Mouse (Mus musculus): ENCODE measurements around the gene Mef2c. TPM values are rescaled to one million over a fixed set of nuclear protein-coding genes. Genes with fewer than 3 reads are reported as not detected.

Mef2c gene
- polyA plus RNA-seq, 1 experiment from 2014 or later: 13.0 TPM

DNA sequence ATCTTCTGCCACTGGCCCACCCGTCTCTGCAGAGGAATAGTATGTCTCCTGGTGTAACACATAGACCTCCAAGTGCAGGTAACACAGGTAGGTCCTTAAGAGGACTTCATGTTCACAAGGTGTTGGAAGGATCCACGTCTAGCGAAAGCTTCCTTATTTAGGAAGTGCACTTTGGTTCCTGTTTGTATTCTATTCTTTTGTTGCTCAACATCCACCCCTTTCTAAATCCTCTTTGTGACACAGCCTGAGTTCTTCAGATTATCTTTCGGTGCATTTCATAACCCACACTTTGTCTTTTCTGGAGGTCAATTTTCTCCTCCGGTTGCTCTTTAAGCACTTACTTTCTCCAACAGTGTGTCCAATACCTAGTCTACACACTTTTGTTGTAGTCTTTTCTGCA is 129.3 kb downstream of the Mef2c start:
- Histone ChIP-seq H3K36me3 (ENCODE audit: control insufficient read depth, insufficient read depth) (no peaks in the 10 kb centered on the region), H3K27me3 (ENCODE audit: control insufficient read depth, insufficient read depth, low read depth, low read length) (no peaks in the 10 kb centered on the region), H3K4me1 (ENCODE audit: control insufficient read depth, low read depth, low read length) (no peaks in the 10 kb centered on the region), H3K9ac (ENCODE audit: low read depth, low read length) (no peak overlapping the region), H3K4me2 (ENCODE audit: low read depth, low read length) (no peak overlapping the region), H3K4me3 (ENCODE audit: low read depth, low read length) (no peak overlapping the region), H3K9me3 (replicated peaks; ENCODE audit: control insufficient read depth, low read length) (no peaks in the 10 kb centered on the region), H3K27ac (ENCODE audit: low read length) (no peak overlapping the region)
- WGBS (ENCODE audit: insufficient replicate concordance): 65% methylated on average over 5 of the region's 5 CpGs
- ATAC-seq (ENCODE audit: low read depth): no peak

DNA sequence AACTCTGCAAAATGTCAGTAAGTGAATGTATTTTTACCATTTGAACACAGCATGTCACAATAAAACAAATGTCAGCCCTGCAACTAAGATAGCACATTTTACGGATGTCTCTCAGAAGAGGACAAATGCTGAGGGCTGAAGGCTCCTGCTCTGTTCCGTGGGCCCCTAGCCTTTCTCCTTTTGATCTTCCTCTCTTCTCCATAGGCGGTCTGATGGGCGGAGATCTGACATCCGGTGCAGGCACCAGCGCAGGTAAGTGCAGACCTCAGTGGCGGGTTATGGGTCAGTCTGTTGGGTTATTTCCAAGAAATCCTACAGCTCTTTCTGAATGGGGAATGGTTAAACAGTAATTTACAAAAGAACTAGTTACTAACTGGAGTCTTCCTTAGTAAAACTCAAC is 131.4 kb downstream of the Mef2c start:
- no peak overlapping the region for H3K4me2 ChIP-seq (ENCODE audit: low read depth, low read length)
- WGBS (ENCODE audit: insufficient replicate concordance): 66% methylated on average over 7 of the region's 7 CpGs

DNA sequence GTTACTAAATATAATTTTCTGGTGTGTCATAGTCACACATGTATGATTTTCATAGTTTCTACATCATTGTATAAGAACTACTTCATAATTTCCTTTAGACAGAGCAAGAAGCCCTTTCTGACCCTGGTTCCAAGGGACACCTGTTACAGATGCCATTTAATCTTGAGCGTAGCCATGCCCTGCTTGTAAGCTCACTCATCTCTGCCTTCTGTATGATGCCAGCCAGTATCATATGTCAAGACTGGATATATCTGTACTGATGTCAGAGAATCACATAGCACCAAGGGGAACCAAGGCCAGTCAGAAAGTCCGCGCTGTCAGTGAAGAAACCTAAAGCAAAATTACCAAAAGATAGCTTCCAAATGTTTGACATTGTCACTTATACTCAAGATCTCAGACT is 133.8 kb downstream of the Mef2c start:
- no peaks in the 10 kb centered on the region for H3K9me3 ChIP-seq (replicated peaks; ENCODE audit: control insufficient read depth, low read length)
- 87% methylated on average over 3 of the region's 3 CpGs for WGBS (ENCODE audit: insufficient replicate concordance)
- H3K4me1 ChIP-seq (ENCODE audit: control insufficient read depth, low read depth, low read length): no peaks in the 10 kb centered on the region
- H3K36me3 ChIP-seq (ENCODE audit: control insufficient read depth, insufficient read depth): no peaks in the 10 kb centered on the region
- no peaks in the 10 kb centered on the region for H3K27me3 ChIP-seq (ENCODE audit: control insufficient read depth, insufficient read depth, low read depth, low read length)
- H3K4me3 ChIP-seq (ENCODE audit: low read depth, low read length): no peak overlapping the region
- no peak overlapping the region for H3K4me2 ChIP-seq (ENCODE audit: low read depth, low read length)
- no peak overlapping the region for H3K27ac ChIP-seq (ENCODE audit: low read length)
- ATAC-seq (ENCODE audit: low read depth): no peak
- no peak overlapping the region for H3K9ac ChIP-seq (ENCODE audit: low read depth, low read length)

More for the DNA sequence above, 131.4 kb downstream of the Mef2c start:
- Histone ChIP-seq H3K36me3 (ENCODE audit: control insufficient read depth, insufficient read depth) (no peaks in the 10 kb centered on the region), H3K9ac (ENCODE audit: low read depth, low read length) (no peak overlapping the region), H3K9me3 (replicated peaks; ENCODE audit: control insufficient read depth, low read length) (no peaks in the 10 kb centered on the region), H3K4me3 (ENCODE audit: low read depth, low read length) (no peak overlapping the region), H3K27me3 (ENCODE audit: control insufficient read depth, insufficient read depth, low read depth, low read length) (no peaks in the 10 kb centered on the region), H3K27ac (ENCODE audit: low read length) (no peak overlapping the region), H3K4me1 (ENCODE audit: control insufficient read depth, low read depth, low read length) (no peaks in the 10 kb centered on the region)
- no peak for ATAC-seq (ENCODE audit: low read depth)

DNA sequence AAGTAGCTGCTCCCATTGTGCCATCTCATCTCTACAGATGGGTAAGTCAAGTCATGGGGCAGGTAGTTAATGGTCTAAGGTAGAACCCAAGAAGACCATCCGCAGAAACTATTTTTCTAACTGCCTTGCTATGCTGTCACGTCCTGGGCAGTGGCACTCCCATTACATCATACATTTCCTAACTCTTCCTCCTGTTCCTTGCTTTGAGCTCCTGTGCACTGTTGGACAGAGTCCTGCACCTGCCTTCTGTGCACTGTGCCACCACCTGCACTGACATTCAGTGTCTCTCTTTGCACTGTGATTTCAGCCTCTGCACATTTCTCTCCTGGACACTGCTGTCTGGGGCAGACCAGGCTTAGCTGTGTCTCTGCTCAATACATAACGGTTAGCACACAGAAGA is 134.9 kb downstream of the Mef2c start:
- no peaks in the 10 kb centered on the region for H3K27me3 ChIP-seq (ENCODE audit: control insufficient read depth, insufficient read depth, low read depth, low read length)
- no peaks in the 10 kb centered on the region for H3K9me3 ChIP-seq (replicated peaks; ENCODE audit: control insufficient read depth, low read length)
- H3K27ac ChIP-seq (ENCODE audit: low read length): no peak overlapping the region
- 64% methylated on average over 3 of the region's 3 CpGs for WGBS (ENCODE audit: insufficient replicate concordance)
- no peak overlapping the region for H3K4me3 ChIP-seq (ENCODE audit: low read depth, low read length)
- H3K36me3 ChIP-seq (ENCODE audit: control insufficient read depth, insufficient read depth): no peaks in the 10 kb centered on the region
- ATAC-seq (ENCODE audit: low read depth): 0 out of 2 replicates have a peak, but pooled peaks have one; percentile 19
- no peak overlapping the region for H3K9ac ChIP-seq (ENCODE audit: low read depth, low read length)
- no peak overlapping the region for H3K4me2 ChIP-seq (ENCODE audit: low read depth, low read length)
- no peaks in the 10 kb centered on the region for H3K4me1 ChIP-seq (ENCODE audit: control insufficient read depth, low read depth, low read length)

DNA sequence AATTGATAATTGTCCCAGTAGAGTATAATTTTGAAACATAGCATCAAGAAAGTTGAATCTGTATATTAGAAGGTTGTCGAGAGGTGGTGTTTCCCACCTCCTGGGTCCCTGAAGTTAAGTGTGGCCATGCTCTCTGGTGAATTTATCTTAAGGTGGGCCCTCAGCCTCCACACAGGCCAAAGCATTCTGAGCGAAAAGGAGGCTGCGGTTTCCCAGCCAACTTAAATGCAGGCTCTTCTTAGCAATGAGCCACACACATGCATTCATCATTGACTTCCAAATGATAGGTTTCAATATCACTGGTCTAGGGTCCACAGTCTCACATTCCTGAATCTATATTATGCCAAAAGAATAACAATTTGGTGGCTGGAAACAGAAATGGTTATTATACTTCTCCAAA is 145.2 kb downstream of the Mef2c start:
- Histone ChIP-seq H3K4me1 (ENCODE audit: control insufficient read depth, low read depth, low read length) (no peaks in the 10 kb centered on the region; the same call in none of the 2 replicates), H3K27ac (ENCODE audit: low read length) (no peak overlapping the region), H3K4me3 (ENCODE audit: low read depth, low read length) (no peak overlapping the region), H3K36me3 (ENCODE audit: control insufficient read depth, insufficient read depth) (no peaks in the 10 kb centered on the region), H3K9ac (ENCODE audit: low read depth, low read length) (no peak overlapping the region), H3K4me2 (ENCODE audit: low read depth, low read length) (no peak overlapping the region), H3K9me3 (replicated peaks; ENCODE audit: control insufficient read depth, low read length) (no peaks in the 10 kb centered on the region), H3K27me3 (ENCODE audit: control insufficient read depth, insufficient read depth, low read depth, low read length) (no peaks in the 10 kb centered on the region)
- no peak for ATAC-seq (ENCODE audit: low read depth)
- 57% methylated on average over 3 of the region's 3 CpGs for WGBS (ENCODE audit: insufficient replicate concordance)

DNA sequence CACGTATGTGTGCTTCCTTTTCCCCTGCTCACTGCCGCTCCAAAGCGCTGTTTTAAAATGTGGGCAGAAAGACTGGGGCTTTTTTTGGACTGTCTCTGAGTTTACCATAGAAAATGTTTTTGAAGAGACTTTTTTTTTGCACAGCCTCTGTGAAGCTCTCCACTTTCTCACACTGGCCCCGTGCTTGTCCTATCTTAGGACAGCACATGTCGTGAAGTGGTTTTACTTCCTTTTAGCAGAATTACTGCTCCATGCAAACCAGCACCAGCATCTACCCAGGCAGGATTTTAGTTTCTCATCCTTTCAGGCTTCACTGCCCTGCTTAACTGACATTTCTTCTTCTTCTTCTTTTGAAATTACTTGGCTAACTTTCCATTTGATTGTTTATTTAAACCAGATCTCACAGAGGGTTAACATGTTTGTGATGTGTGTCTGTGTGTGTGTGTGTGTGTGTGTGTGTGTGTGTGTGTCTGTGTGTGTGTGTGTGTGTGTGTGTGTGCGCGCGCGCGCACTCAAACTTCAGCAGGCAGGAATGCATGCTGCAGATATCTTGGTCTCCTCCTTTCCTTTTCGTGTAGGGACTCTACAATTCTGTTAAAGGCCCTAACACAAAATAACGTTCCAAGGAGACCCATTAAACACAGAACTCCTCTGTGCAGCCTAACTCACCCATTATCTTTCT is 146.1 kb downstream of the Mef2c start:
- peak; percentile 75 for ATAC-seq (ENCODE audit: low read depth)
- no peak overlapping the region for H3K27ac ChIP-seq (ENCODE audit: low read length)

DNA sequence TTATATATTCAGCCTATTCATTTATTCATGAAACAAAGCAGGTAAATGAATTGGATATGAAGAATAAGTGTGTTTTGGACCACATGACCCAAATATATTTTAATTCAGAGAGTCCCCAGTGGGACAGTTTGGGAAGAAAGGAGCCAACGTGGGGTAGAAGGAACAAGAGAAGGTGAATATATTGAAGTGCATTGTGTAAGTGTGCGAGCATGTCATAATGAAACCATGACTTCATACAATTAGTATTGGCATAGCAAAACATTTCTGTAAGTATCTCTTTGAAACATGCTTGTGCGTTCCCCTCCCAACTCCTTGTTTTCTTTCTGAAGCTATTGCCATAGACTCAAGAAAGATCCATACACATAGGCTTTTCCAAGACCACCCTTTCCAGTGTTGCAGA is 147.0 kb downstream of the Mef2c start:
- H3K4me3 ChIP-seq (ENCODE audit: low read depth, low read length): no peak overlapping the region
- no peaks in the 10 kb centered on the region; the same call in none of the 2 replicates for H3K4me1 ChIP-seq (ENCODE audit: control insufficient read depth, low read depth, low read length)
- no peak for ATAC-seq (ENCODE audit: low read depth)
- WGBS (ENCODE audit: insufficient replicate concordance): 74% methylated on average over 3 of the region's 3 CpGs
- H3K27me3 ChIP-seq (ENCODE audit: control insufficient read depth, insufficient read depth, low read depth, low read length): no peaks in the 10 kb centered on the region
- no peak overlapping the region for H3K27ac ChIP-seq (ENCODE audit: low read length)
- H3K9me3 ChIP-seq (replicated peaks; ENCODE audit: control insufficient read depth, low read length): no peaks in the 10 kb centered on the region
- H3K9ac ChIP-seq (ENCODE audit: low read depth, low read length): no peak overlapping the region
- H3K4me2 ChIP-seq (ENCODE audit: low read depth, low read length): no peak overlapping the region
- H3K36me3 ChIP-seq (ENCODE audit: control insufficient read depth, insufficient read depth): no peaks in the 10 kb centered on the region

More for the DNA sequence above, 146.1 kb downstream of the Mef2c start:
- Histone ChIP-seq H3K4me3 (ENCODE audit: low read depth, low read length) (no peak overlapping the region), H3K4me1 (ENCODE audit: control insufficient read depth, low read depth, low read length) (no peaks in the 10 kb centered on the region; the same call in none of the 2 replicates), H3K27me3 (ENCODE audit: control insufficient read depth, insufficient read depth, low read depth, low read length) (no peaks in the 10 kb centered on the region), H3K9ac (ENCODE audit: low read depth, low read length) (no peak overlapping the region), H3K36me3 (ENCODE audit: control insufficient read depth, insufficient read depth) (no peaks in the 10 kb centered on the region), H3K9me3 (replicated peaks; ENCODE audit: control insufficient read depth, low read length) (no peaks in the 10 kb centered on the region), H3K4me2 (ENCODE audit: low read depth, low read length) (no peak overlapping the region; the same call in 1 of the 2 replicates)
- WGBS (ENCODE audit: insufficient replicate concordance): 27% methylated on average over 12 of the region's 12 CpGs

DNA sequence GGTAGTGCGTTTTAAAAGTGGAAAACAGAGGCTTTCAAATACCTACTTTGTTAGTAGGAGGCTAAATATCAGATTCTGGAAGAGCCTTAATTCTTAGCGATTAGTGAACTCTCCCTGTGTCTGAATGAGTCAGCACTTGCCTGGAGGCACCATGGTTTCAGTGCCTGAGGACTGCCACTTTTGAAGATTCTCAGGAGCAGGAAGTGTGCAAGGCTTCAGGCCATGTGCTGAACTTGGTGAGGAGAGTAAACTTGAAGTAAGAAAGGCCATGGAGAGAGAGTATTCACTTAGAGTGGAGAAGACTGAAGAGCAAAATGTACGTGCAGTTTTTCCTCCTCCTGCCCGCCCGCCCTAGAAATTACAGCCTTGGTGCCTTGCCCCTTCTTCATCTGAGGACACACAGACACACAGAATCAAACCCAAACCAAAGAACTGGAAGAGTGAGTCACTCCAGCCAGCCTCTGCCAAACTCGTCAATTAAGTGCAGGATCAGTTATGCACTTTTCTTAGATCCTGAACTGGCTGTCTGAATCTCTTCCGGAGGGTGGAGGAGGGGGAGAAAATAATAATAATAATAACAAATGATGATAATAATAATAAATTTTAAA is 148.2 kb downstream of the Mef2c start:
- WGBS (ENCODE audit: insufficient replicate concordance): 54% methylated on average over 7 of the region's 7 CpGs
- no peak overlapping the region for H3K27ac ChIP-seq (ENCODE audit: low read length)
- ATAC-seq (ENCODE audit: low read depth): no peak

DNA sequence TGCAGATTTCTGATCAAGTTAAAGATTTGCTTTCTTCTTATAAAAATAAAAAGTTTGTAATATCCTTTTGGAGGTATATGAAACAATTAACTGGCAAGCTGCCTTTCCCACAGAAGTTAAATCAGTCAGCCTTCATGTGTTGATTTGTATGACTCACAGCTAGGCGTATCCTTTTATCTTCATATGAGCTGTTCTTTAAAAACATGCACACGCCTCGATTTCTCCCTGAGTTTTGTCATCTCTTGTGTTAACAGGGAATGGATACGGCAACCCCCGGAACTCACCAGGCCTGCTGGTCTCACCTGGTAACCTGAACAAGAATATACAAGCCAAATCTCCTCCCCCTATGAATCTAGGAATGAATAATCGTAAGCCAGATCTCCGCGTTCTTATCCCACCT is 148.7 kb downstream of the Mef2c start:
- WGBS (ENCODE audit: insufficient replicate concordance): 76% methylated on average over 8 of the region's 8 CpGs
- no peak for ATAC-seq (ENCODE audit: low read depth)

More for the DNA sequence above, 148.2 kb downstream of the Mef2c start:
- Histone ChIP-seq H3K4me2 (ENCODE audit: low read depth, low read length) (no peak overlapping the region), H3K27me3 (ENCODE audit: control insufficient read depth, insufficient read depth, low read depth, low read length) (no peaks in the 10 kb centered on the region), H3K4me3 (ENCODE audit: low read depth, low read length) (no peak overlapping the region), H3K9me3 (replicated peaks; ENCODE audit: control insufficient read depth, low read length) (no peaks in the 10 kb centered on the region), H3K4me1 (ENCODE audit: control insufficient read depth, low read depth, low read length) (no peaks in the 10 kb centered on the region; the same call in none of the 2 replicates), H3K9ac (ENCODE audit: low read depth, low read length) (no peak overlapping the region), H3K36me3 (ENCODE audit: control insufficient read depth, insufficient read depth) (no peaks in the 10 kb centered on the region)

More for the DNA sequence above, 148.7 kb downstream of the Mef2c start:
- Histone ChIP-seq H3K9me3 (replicated peaks; ENCODE audit: control insufficient read depth, low read length) (no peaks in the 10 kb centered on the region), H3K4me2 (ENCODE audit: low read depth, low read length) (no peak overlapping the region), H3K27me3 (ENCODE audit: control insufficient read depth, insufficient read depth, low read depth, low read length) (no peaks in the 10 kb centered on the region), H3K9ac (ENCODE audit: low read depth, low read length) (no peak overlapping the region), H3K4me3 (ENCODE audit: low read depth, low read length) (no peak overlapping the region), H3K36me3 (ENCODE audit: control insufficient read depth, insufficient read depth) (no peaks in the 10 kb centered on the region), H3K27ac (ENCODE audit: low read length) (no peak overlapping the region), H3K4me1 (ENCODE audit: control insufficient read depth, low read depth, low read length) (no peaks in the 10 kb centered on the region; the same call in none of the 2 replicates)

Measured in liver, embryonic 16.5 days (tissue).